Mouse (Mus musculus) cerebellum, adult 2 months (tissue): Measurements from ENCODE around the gene Ltb4r1. TPM values are rescaled to one million over a fixed set of nuclear protein-coding genes. Genes with fewer than 3 reads are reported as not detected.
"Not testable (repeated sequence)": the region's sequence is repeated elsewhere in the genome, so short reads cannot be mapped to it uniquely, and the experiment has no call there.

Experiments used
- DNase-seq, 2 experiments: peaks; one replicate each; pipeline ENCODE4 v3.0.0; 2021
- H3K27ac ChIP-seq: fragments of 200-500 bp; 2 replicates; pipeline ENCODE4 v1.5.1; 2012; ENCODE audit warnings: low read length, control low read depth, inconsistent platforms; ENCODE audit not compliant: insufficient read depth
- H3K27me3 ChIP-seq: fragments of 200-500 bp; 2 replicates; pipeline ENCODE4 v1.6.1; 2012; ENCODE audit warnings: inconsistent platforms, mild to moderate bottlenecking, low read length, moderate library complexity; ENCODE audit not compliant: control insufficient read depth, insufficient read depth
- H3K4me1 ChIP-seq: fragments of 200-500 bp; 2 replicates; pipeline ENCODE4 v1.6.1; 2011; ENCODE audit warnings: low read length; ENCODE audit not compliant: control insufficient read depth, insufficient read depth
- H3K4me3 ChIP-seq: fragments of 200-500 bp; replicated peaks from 2 replicates; pipeline ENCODE3; 2011; ENCODE audit warnings: mild to moderate bottlenecking, low read depth, low read length, control low read depth; ENCODE audit not compliant: insufficient read depth
- CTCF ChIP-seq: fragments of 200-500 bp; IDR thresholded peaks from 2 replicates; pipeline ENCODE4 v1.5.1; 2011; ENCODE audit warnings: low read depth, mild to moderate bottlenecking, control low read depth, low read length, moderate library complexity, borderline replicate concordance; ENCODE audit not compliant: insufficient read depth
- POLR2A ChIP-seq: fragments of 200-500 bp; IDR thresholded peaks from 2 replicates; pipeline ENCODE4 v1.6.1; 2011; ENCODE audit warnings: low read length, control low read depth, borderline replicate concordance; ENCODE audit not compliant: insufficient read depth
- WGBS: fragments of 180-500 bp; shearing (Covaris S2); methylation state at CpG from one replicate; pipeline ENCODE4 v1.1.7; 2018; 5-methylcytosine and 5-hydroxymethylcytosine counted together
- polyA plus RNA-seq: library from polyadenylated mRNA; depleted of rRNA; stranded (reverse); fragments of >200 nt; gene quantifications from 2 replicates; pipeline ENCODE4 v1.2.3, GENCODE M21; 2012

The Ltb4r1 gene
- polyA plus RNA-seq, 1 experiment: 0.36 TPM

DNA sequence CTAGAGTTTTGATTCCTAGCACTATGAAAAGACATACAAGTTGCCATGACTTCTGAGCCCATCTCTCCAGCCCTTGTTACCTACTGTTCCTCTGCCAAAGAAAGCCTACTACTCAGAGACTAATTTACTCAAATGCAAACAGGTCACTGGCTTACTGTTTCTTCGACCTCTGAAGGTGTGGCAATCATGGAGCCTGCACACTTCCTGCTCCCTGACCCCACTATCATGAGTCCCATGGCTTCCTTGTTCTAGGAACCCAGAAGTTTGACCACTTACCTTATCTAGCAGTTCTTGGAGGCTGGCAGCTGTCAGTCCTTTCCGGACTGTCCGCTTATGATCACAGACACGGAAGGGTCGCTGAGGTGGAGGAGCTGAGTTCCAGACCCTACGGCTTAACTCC, 8.2 kb upstream of the Ltb4r1 start:
- no peak overlapping the region for H3K27ac ChIP-seq
- DNase-seq: no peak
- WGBS: 86% methylated on average over 6 of the region's 6 CpGs
- no peak overlapping the region for H3K4me3 ChIP-seq
- 0 out of 2 replicates have a peak, but pooled peaks cover 2% of the 10 kb centered on the region for H3K4me1 ChIP-seq
- H3K27me3 ChIP-seq: no peaks in the 10 kb centered on the region
- TF ChIP-seq CTCF (no peak), POLR2A (no peak)

DNA sequence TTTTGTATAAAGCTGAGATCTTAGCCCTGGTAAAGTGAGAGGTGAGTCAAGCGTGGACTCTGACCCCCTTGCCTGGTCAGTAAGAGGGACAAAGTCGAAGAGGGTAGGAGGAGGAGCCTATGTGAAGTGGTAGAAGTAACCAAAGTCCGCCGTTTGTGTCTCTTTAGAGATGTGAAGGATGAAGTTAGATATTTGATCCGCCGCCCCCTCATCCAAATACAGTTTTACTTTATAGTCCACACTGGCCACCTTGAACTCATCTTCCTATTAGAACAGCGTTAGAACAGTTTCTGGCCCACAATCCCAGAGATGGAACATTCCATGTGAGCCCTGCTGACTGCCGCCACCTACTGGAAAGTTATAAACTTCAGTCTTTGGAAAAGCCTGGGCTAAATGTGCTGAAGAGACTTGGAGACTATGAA, 7.4 kb upstream of the Ltb4r1 start, which contains the start of gene Cideb:
TSS of gene Cideb (minus strand) at position 96 of the 422 bp plus-strand sequence.
- no peaks in the 10 kb centered on the region for H3K27me3 ChIP-seq
- H3K4me1 ChIP-seq: 0 out of 2 replicates have a peak, but pooled peaks cover 2% of the 10 kb centered on the region
- no peak within 1 kb of the TSS for H3K27ac ChIP-seq
- TF ChIP-seq CTCF (peak; percentile 53; the same call in 1 of the 2 replicates), POLR2A (no peak)
- DNase-seq: peak; percentile 36 to 39
- WGBS: 17% methylated on average over 8 of the region's 8 CpGs
- H3K4me3 ChIP-seq: no peak within 1 kb of the TSS

DNA sequence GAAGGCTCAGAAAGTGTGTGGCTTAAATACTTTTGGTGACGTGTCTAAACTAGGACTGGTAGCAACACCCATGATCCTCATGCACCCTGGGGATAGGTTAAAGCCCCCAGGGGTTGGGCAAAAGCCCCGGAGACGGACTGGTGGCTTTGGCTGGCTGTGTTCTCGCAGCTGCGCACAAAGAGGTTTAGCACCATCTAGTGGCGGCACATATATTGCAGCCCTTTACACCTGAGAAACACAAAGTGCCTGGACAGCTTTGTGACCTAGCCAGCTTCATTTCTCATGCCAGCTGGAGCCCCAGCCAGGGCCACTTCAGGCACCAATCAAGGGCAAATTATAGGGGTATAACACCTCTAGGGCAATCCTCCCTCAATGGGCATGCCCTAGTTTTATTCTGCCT, 5.6 kb upstream of the Ltb4r1 start:
- DNase-seq: peak; percentile 77 to 88
- not testable (repeated sequence) for H3K4me1 ChIP-seq, H3K4me3 ChIP-seq, H3K27ac ChIP-seq, H3K27me3 ChIP-seq
- peak; percentile 53 for TF ChIP-seq CTCF
- WGBS: 2% methylated on average over 6 of the region's 6 CpGs

DNA sequence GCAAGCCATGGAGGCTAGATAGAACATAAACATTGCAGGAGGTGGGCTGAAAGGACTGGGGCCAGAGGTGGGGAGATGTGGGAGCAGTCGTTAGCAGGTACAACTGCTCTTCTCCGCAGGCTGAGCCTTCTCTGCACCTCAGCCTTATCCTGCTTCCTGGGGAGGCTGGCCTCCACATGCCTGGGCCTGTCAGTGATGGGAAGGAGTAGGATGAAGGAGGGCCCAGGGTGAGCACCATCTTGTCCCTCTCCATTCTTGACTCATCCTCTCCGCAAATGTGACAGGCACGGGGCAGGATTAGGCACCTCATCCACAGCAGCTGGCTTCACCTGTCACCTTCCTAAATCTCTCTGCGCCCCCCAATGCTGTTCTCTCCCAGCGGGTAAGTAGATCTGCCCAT, 4.6 kb upstream of the Ltb4r1 start, which contains the start of gene Ltb4r2:
TSS of gene Ltb4r2 (plus strand) at position 266 of the 400 bp plus-strand sequence.
- TF ChIP-seq POLR2A: no peak
- no peak for TF ChIP-seq CTCF
- H3K4me1 ChIP-seq: 0 out of 2 replicates have a peak, but pooled peaks cover 2% of the 10 kb centered on the region
- no peak within 1 kb of the TSS for H3K27ac ChIP-seq
- no peaks in the 10 kb centered on the region for H3K27me3 ChIP-seq
- no peak for DNase-seq
- WGBS: 91% methylated on average over 6 of the region's 6 CpGs
- H3K4me3 ChIP-seq: peak within 1 kb of the TSS; percentile 43

DNA sequence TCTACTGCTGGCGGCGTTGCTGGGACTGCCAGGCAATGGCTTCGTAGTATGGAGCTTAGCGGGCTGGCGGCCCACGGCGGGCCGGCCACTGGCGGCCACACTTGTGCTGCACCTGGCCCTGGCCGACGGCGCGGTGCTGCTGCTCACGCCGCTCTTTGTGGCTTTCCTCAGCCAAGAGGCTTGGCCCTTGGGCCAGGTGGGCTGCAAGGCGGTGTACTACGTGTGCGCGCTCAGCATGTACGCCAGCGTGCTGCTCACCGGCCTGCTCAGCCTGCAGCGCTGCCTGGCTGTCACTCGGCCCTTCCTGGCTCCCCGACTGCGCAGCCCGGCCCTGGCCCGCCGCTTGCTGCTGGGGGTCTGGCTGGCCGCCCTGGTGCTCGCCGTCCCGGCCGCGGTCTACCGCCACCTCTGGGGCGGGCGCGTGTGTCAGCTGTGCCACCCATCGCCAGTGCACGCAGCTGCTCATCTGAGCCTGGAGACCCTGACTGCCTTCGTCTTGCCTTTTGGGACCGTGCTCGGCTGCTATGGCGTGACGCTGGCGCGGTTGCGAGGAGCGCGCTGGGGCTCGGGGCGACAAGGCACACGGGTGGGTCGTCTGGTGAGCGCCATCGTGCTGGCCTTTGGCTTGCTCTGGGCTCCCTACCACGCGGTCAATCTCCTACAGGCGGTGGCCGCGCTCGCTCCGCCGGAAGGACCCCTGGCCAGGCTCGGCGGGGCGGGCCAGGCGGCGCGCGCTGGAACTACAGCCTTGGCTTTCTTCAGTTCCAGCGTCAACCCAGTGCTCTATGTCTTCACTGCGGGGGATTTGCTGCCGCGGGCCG, 3.6 kb upstream of the Ltb4r1 start:
- DNase-seq: peak; percentile 46 to 57
- Histone ChIP-seq H3K4me1 (peaks cover 5% of the 10 kb centered on the region; the same call in 1 of the 2 replicates), H3K27me3 (no peaks in the 10 kb centered on the region), H3K27ac (no peak overlapping the region), H3K4me3 (peak overlapping the region; percentile 43)
- 2% methylated on average over 77 of the region's 77 CpGs for WGBS
- peak; percentile 22; the same call in 1 of the 2 replicates for TF ChIP-seq CTCF
- TF ChIP-seq POLR2A: no peak

DNA sequence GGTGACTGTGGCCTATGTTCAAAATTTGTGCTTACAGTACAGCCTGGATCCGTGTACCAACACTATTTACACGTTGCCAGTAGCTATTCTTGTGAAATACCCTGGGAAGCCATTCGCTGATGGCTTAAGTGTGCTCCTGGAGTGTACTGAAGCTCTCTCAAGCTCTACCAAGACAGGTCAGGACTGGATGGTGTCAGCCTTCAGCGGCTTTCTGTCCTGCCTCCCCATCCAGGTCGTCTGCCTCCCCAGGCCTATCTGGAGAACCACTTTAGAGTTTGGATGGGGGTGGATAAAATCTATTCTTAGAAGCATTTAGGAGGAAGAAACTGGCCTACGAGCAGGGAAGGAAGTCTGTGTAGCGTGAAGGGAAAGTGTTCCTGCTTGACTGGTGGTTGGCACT, 2.6 kb upstream of the Ltb4r1 start:
- Histone ChIP-seq H3K4me3 (no peak overlapping the region), H3K27me3 (no peaks in the 10 kb centered on the region), H3K4me1 (peaks cover 6% of the 10 kb centered on the region; the same call in 1 of the 2 replicates), H3K27ac (no peak overlapping the region)
- 82% methylated on average over 7 of the region's 7 CpGs for WGBS
- DNase-seq: no peak
- TF ChIP-seq POLR2A: no peak
- no peak for TF ChIP-seq CTCF

DNA sequence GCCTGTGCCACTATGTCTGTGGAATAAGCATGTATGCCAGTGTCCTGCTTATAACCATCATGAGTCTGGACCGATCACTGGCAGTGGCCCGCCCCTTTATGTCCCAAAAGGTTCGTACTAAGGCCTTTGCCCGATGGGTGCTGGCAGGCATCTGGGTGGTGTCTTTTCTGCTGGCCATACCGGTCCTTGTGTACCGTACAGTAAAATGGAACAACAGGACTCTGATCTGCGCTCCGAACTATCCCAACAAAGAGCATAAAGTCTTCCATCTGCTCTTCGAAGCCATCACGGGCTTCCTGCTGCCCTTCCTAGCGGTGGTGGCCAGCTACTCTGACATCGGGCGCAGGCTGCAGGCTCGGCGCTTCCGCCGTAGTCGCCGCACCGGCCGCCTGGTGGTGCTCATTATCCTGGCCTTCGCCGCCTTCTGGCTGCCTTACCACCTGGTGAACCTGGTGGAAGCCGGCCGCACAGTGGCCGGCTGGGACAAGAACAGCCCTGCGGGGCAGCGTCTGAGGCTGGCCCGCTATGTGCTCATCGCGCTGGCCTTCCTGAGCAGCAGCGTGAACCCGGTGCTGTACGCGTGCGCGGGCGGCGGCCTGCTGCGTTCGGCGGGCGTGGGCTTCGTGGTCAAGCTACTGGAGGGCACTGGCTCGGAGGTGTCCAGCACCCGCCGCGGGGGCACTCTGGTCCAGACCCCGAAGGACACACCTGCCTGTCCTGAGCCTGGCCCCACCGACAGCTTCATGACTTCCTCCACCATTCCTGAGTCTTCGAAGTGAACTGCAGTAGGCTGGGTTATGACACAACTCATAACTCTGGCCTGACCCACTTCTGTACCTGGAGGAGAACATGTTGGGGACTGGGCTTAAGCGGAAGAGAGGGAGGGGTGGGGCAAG, 2.0 kb downstream of the Ltb4r1 start:
- Histone ChIP-seq H3K4me3 (peak overlapping the region; percentile 24), H3K27me3 (no peaks in the 10 kb centered on the region), H3K4me1 (peaks cover 4% of the 10 kb centered on the region; the same call in 1 of the 2 replicates), H3K27ac (peak overlapping the region; percentile 29)
- WGBS: 6% methylated on average over 52 of the region's 52 CpGs
- peak; percentile 80 to 83 for DNase-seq
- TF ChIP-seq POLR2A (no peak), CTCF (peak; percentile 42)
